Mouse (Mus musculus) G1E (cell line): ENCODE results near the gene Ap2a2. TPM values are rescaled to one million over a fixed set of nuclear protein-coding genes. Genes with fewer than 3 reads are reported as not detected.

Experiments used
- ATAC-seq: 2 replicates; pipeline ENCODE4 v1.8.0; 2016; ENCODE audit warnings: mild to moderate bottlenecking; ENCODE audit not compliant: insufficient number of reproducible peaks, poor library complexity, low FRiP score, severe bottlenecking; ENCODE audit errors: extremely low read depth
- DNase-seq: peaks from one replicate; pipeline ENCODE4 v3.0.0; 2012; ENCODE audit warnings: low spot score
- H3K27me3 ChIP-seq: 2 replicates; pipeline ENCODE4 v1.6.1; 2012; ENCODE audit warnings: mild to moderate bottlenecking, low read length, inconsistent platforms; ENCODE audit not compliant: insufficient read depth
- H3K36me3 ChIP-seq: replicated peaks from 2 replicates; pipeline ENCODE3; 2012; ENCODE audit warnings: mild to moderate bottlenecking, inconsistent platforms
- H3K4me1 ChIP-seq: 2 replicates; pipeline ENCODE4 v1.6.1; 2012; ENCODE audit warnings: low read depth, low read length, inconsistent platforms, mixed read lengths; ENCODE audit not compliant: insufficient read depth
- H3K4me3 ChIP-seq: 2 replicates; pipeline ENCODE4 v1.5.1; 2012; ENCODE audit warnings: low read depth, mild to moderate bottlenecking, inconsistent platforms, low read length, moderate library complexity, mixed read lengths
- H3K9me3 ChIP-seq: replicated peaks from 2 replicates; pipeline ENCODE4 v1.6.1; 2012; ENCODE audit warnings: inconsistent platforms
- CTCF ChIP-seq: IDR thresholded peaks from 2 replicates; pipeline ENCODE4 v1.5.1; 2012; ENCODE audit warnings: low read depth, low read length, inconsistent platforms, mixed read lengths
- GATA1 ChIP-seq: IDR thresholded peaks from 2 replicates; pipeline ENCODE4 v1.6.1; 2012; ENCODE audit warnings: borderline replicate concordance, low read length, inconsistent platforms, mixed read lengths
- GATA2 ChIP-seq: IDR thresholded peaks from 2 replicates; pipeline ENCODE4 v1.6.1; 2012; ENCODE audit warnings: low read depth, low read length, inconsistent platforms, borderline replicate concordance
- POLR2AphosphoS5 ChIP-seq: IDR thresholded peaks from 2 replicates; pipeline ENCODE4 v1.6.1; 2012; ENCODE audit warnings: low read depth, low read length, inconsistent platforms; ENCODE audit not compliant: insufficient replicate concordance
- TAL1 ChIP-seq: conservative IDR thresholded peaks from 2 replicates; pipeline ENCODE4 v1.6.1; 2012; ENCODE audit warnings: low read depth, low read length, inconsistent platforms, mixed read lengths
- polyA plus RNA-seq: library from polyadenylated mRNA; stranded (reverse); fragments of >175 nt; gene quantifications from 2 replicates; pipeline ENCODE4 v1.2.3, GENCODE M21; 2012
- total RNA-seq, 2 experiments: library from RNA; stranded (forward) in 1 of 2; stranded (reverse) in 1 of 2; fragments of 200-1000 nt in 1 of 2; fragments of >200 nt in 1 of 2; fragmentation: Nextera tagmentation in 1 of 2; gene quantifications; 2 replicates each; pipeline ENCODE4 v1.2.3; 2014 to 2017

Gene Ap2a2
- total and polyA plus RNA-seq, 3 experiments, result 2.8 to 4.5 (median 3.2) TPM

DNA sequence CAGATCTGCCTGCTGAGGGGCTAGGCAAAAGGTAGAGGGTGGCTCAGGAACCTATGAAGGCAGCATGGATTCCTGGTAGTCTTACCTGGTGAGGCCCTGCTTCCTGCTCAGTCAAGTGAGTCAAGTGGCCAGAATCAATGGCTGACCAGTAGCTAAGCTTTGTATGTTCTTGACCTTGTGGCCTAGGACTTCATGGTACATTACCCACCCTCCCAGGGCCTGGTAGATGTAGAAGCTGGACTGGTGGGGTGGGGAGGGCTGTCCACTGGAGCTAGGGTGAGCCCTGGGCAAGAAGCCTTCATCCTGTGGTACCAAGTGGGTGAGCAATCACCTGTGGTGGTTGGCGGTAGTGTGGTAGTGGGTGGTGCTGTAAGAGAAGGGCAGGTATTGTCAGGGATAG, 80.4 kb downstream of the Ap2a2 start:
- TF ChIP-seq GATA2, result no peak
- TF ChIP-seq TAL1, result no peak
- no peak for TF ChIP-seq CTCF
- TF ChIP-seq POLR2AphosphoS5, result no peak
- TF ChIP-seq GATA1, result no peak
- Histone ChIP-seq H3K36me3 (no peaks in the 10 kb centered on the region), H3K27me3 (peaks cover 9% of the 10 kb centered on the region), H3K9me3 (no peaks in the 10 kb centered on the region), H3K4me3 (no peak overlapping the region), H3K4me1 (no peaks in the 10 kb centered on the region; the same call in 1 of the 2 replicates)
- no peak for DNase-seq
- no peak for ATAC-seq

- ATAC-seq, result no peak
- TF ChIP-seq GATA2 (no peak), CTCF (peak; percentile 48)
- no peak overlapping the region for H3K4me3 ChIP-seq
- peaks cover 9% of the 10 kb centered on the region for H3K27me3 ChIP-seq
- H3K9me3 ChIP-seq, result no peaks in the 10 kb centered on the region
- DNase-seq, result peak; percentile 17
- H3K36me3 ChIP-seq, result no peaks in the 10 kb centered on the region
- no peaks in the 10 kb centered on the region; the same call in 1 of the 2 replicates for H3K4me1 ChIP-seq
Observed at GRCm38 (mm10) chr7:141643160-141643559, 81.2 kb downstream of the Ap2a2 start.

DNA sequence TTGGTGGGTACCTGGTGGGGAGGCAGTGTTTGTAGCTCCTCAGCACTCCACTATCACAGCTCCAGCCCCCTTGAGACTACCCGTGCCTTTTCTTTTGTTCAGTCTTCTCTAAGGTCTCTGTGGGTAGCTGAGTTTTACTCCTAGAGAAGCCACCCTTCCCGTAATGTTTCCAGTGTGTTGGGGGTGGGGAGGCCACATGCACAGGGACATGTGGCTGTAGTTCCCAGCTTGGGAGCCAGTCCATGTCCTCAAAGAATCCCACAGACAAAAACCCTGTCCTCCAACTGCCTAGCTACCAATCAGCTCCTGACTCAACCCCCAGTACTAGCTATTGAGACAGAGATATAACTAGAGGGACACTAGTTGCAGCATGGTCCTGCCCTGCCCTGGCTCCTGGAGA, 85.1 kb downstream of the Ap2a2 start:
- Histone ChIP-seq H3K9me3 (no peaks in the 10 kb centered on the region), H3K27me3 (peaks cover 10% of the 10 kb centered on the region), H3K4me3 (no peak overlapping the region), H3K4me1 (no peaks in the 10 kb centered on the region; the same call in 1 of the 2 replicates), H3K36me3 (no peaks in the 10 kb centered on the region)
- DNase-seq, result no peak
- no peak for ATAC-seq
- TF ChIP-seq TAL1, result no peak
- TF ChIP-seq GATA2, result no peak
- TF ChIP-seq GATA1, result no peak
- TF ChIP-seq POLR2AphosphoS5, result no peak
- no peak for TF ChIP-seq CTCF

GRCm38 (mm10) chr7:141647815-141648214, 85.8 kb downstream of the Ap2a2 start:
- Histone ChIP-seq H3K27me3 (peaks cover 5% of the 10 kb centered on the region), H3K36me3 (no peaks in the 10 kb centered on the region), H3K9me3 (no peaks in the 10 kb centered on the region), H3K4me3 (no peak overlapping the region), H3K4me1 (no peaks in the 10 kb centered on the region; the same call in 1 of the 2 replicates)
- DNase-seq, result no peak
- no peak for ATAC-seq
- TF ChIP-seq CTCF (no peak), GATA2 (no peak), GATA1 (no peak)

DNA sequence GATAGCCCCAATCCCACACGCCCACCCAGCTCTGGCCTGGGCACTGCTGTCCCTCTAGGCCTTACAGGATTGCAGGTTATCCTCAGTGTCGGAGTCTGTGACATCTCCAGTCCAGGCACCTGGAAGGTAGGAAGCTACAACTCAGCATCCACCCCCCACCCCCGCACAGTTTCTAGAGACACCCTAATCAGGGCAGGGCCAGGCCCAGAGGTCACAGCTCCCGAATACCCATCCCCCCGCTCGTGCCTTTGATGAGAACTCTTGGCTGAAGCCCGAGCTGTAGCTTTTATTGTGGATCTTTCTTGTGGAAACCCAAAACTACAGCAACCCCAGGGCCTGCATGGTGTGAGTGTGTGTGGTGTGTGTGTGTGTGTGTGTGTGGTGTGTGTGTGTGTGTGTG, 90.2 kb downstream of the Ap2a2 start:
- no peaks in the 10 kb centered on the region for H3K4me1 ChIP-seq
- TF ChIP-seq CTCF (no peak), TAL1 (no peak), GATA2 (no peak), GATA1 (no peak), POLR2AphosphoS5 (no peak)
- no peaks in the 10 kb centered on the region for H3K36me3 ChIP-seq
- peaks cover 14% of the 10 kb centered on the region for H3K27me3 ChIP-seq
- DNase-seq (no peak), ATAC-seq (no peak)
- no peaks in the 10 kb centered on the region for H3K9me3 ChIP-seq
- H3K4me3 ChIP-seq, result no peak overlapping the region

GRCm38 (mm10) chr7:141660346-141660745, 98.4 kb downstream of the Ap2a2 start:
- Histone ChIP-seq H3K9me3 (no peaks in the 10 kb centered on the region), H3K36me3 (no peaks in the 10 kb centered on the region), H3K27me3 (peaks cover 11% of the 10 kb centered on the region), H3K4me3 (no peak overlapping the region), H3K4me1 (no peaks in the 10 kb centered on the region)
- no peak for ATAC-seq
- no peak for DNase-seq
- TF ChIP-seq CTCF (no peak), GATA2 (no peak), GATA1 (no peak), TAL1 (no peak), POLR2AphosphoS5 (no peak)

GRCm38 (mm10) chr7:141661481-141661880, 99.5 kb downstream of the Ap2a2 start:
- no peaks in the 10 kb centered on the region for H3K36me3 ChIP-seq
- H3K4me1 ChIP-seq, result no peaks in the 10 kb centered on the region
- DNase-seq (no peak), ATAC-seq (no peak)
- H3K27me3 ChIP-seq, result peaks cover 10% of the 10 kb centered on the region
- no peak for TF ChIP-seq CTCF
- no peak for TF ChIP-seq POLR2AphosphoS5
- no peak for TF ChIP-seq TAL1
- TF ChIP-seq GATA2, result no peak
- TF ChIP-seq GATA1, result no peak
- no peak overlapping the region for H3K4me3 ChIP-seq
- no peaks in the 10 kb centered on the region for H3K9me3 ChIP-seq
